17 mouse cellular contexts compared by ENCODE assay signal in genomic region chr4:59291914-59292718, GRCm38 (mm10).
A peak's percentile ranks its signal among the peaks of the same experiment; 100 is the strongest.
DNase-seq lines count a peak whose midpoint lies in the region; ATAC-seq and TF ChIP-seq lines count a peak whose summit lies in the region.
"Had no signal": no experiment of that assay in that cellular context is flagged by ENCODE, and none has a peak within 500 bp of the region (broad histone marks: within the 10 kb centered on the region; RNA-seq: fewer than 3 reads in every experiment).

No protein-coding gene starts in this region.

- H3K4me2 ChIP-seq in kidney, postnatal 0 days (ENCODE audit: low read length) = no peak overlapping the region
- H3K4me2 ChIP-seq in heart, embryonic 13.5 days = no peak overlapping the region
- peak overlapping the region; percentile 31 for H3K4me2 ChIP-seq in liver, embryonic 14.5 days (ENCODE audit: low read depth)
- H3K4me2 ChIP-seq in intestine, embryonic 16.5 days (ENCODE audit: low read depth, low read length) = no peak overlapping the region
- H3K4me2 ChIP-seq: embryonic facial prominence, embryonic 13.5 days; forebrain, embryonic 13.5 days; hindbrain, embryonic 13.5 days; kidney, embryonic 15.5 days; midbrain, embryonic 12.5 days had no signal

- no peak overlapping the region for H3K27ac ChIP-seq in kidney, postnatal 0 days
- peak overlapping the region; percentile 68 for H3K27ac ChIP-seq in heart, embryonic 13.5 days (replicated peaks)
- H3K27ac ChIP-seq in liver, embryonic 14.5 days = peak overlapping the region; percentile 13; the same call in 1 of the 2 replicates
- H3K27ac ChIP-seq in intestine, embryonic 16.5 days (ENCODE audit: low read length) = no peak overlapping the region
- H3K27ac ChIP-seq: embryonic facial prominence, embryonic 13.5 days; forebrain, embryonic 13.5 days; hindbrain, embryonic 13.5 days; kidney, embryonic 15.5 days; midbrain, embryonic 12.5 days had no signal

- H3K36me3 ChIP-seq in kidney, postnatal 0 days (ENCODE audit: insufficient read depth, low read length) = no peaks in the 10 kb centered on the region
- no peaks in the 10 kb centered on the region for H3K36me3 ChIP-seq in heart, embryonic 13.5 days
- no peaks in the 10 kb centered on the region for H3K36me3 ChIP-seq in liver, embryonic 14.5 days (replicated peaks; ENCODE audit: control insufficient read depth, insufficient read depth, low read depth)
- no peaks in the 10 kb centered on the region for H3K36me3 ChIP-seq in intestine, embryonic 16.5 days (ENCODE audit: control insufficient read depth, insufficient read depth, low read length)
- H3K36me3 ChIP-seq: embryonic facial prominence, embryonic 13.5 days; hindbrain, embryonic 13.5 days; kidney, embryonic 15.5 days; midbrain, embryonic 12.5 days had no signal

- no peak overlapping the region for H3K4me3 ChIP-seq in kidney, postnatal 0 days (replicated peaks; ENCODE audit: low read depth, low read length)
- H3K4me3 ChIP-seq in heart, embryonic 13.5 days = no peak overlapping the region
- no peak overlapping the region for H3K4me3 ChIP-seq in liver, embryonic 14.5 days (ENCODE audit: insufficient read depth in 1 of 2, low read depth in 2 of 2, low read length in 2 of 2)
- H3K4me3 ChIP-seq in intestine, embryonic 16.5 days (ENCODE audit: low read length) = no peak overlapping the region
- H3K4me3 ChIP-seq: embryonic facial prominence, embryonic 13.5 days; forebrain, embryonic 13.5 days; hindbrain, embryonic 13.5 days; kidney, embryonic 15.5 days; midbrain, embryonic 12.5 days had no signal

- 70% methylated on average over 13 of the region's 13 CpGs for WGBS in kidney, postnatal 0 days
- 54% methylated on average over 13 of the region's 13 CpGs for WGBS in heart, embryonic 13.5 days
- 29% methylated on average over 13 of the region's 13 CpGs for WGBS in liver, embryonic 14.5 days (ENCODE audit: insufficient replicate concordance)
- 73% methylated on average over 13 of the region's 13 CpGs for WGBS in intestine, embryonic 16.5 days

- H3K4me1 ChIP-seq in kidney, postnatal 0 days (replicated peaks; ENCODE audit: insufficient read depth, low read length) = no peaks in the 10 kb centered on the region
- H3K4me1 ChIP-seq in heart, embryonic 13.5 days = peaks cover 3% of the 10 kb centered on the region; the same call in 1 of the 2 replicates
- peaks cover 3 to 15% of the 10 kb centered on the region in 2 experiments for H3K4me1 ChIP-seq in liver, embryonic 14.5 days (replicated peaks; ENCODE audit: control insufficient read depth in 2 of 2, insufficient read depth in 2 of 2, low read length in 1 of 2)
- H3K4me1 ChIP-seq in intestine, embryonic 16.5 days (ENCODE audit: control insufficient read depth, insufficient read depth, low read length) = no peaks in the 10 kb centered on the region
- H3K4me1 ChIP-seq: forebrain, embryonic 13.5 days; hindbrain, embryonic 13.5 days; kidney, embryonic 15.5 days; midbrain, embryonic 12.5 days had no signal

- no peak for TF ChIP-seq CTCF in kidney, postnatal 0 days (IDR thresholded peaks at IDR 0.05; ENCODE audit: low read depth)
- no peak for TF ChIP-seq CTCF in liver, embryonic 14.5 days (IDR thresholded peaks at IDR 0.05; ENCODE audit: low read depth)

- no peaks in the 10 kb centered on the region for H3K9me3 ChIP-seq in kidney, postnatal 0 days (replicated peaks; ENCODE audit: low read length)
- no peaks in the 10 kb centered on the region for H3K9me3 ChIP-seq in heart, embryonic 13.5 days
- H3K9me3 ChIP-seq in liver, embryonic 14.5 days (ENCODE audit: control insufficient read depth, low read length) = no peaks in the 10 kb centered on the region
- no peaks in the 10 kb centered on the region for H3K9me3 ChIP-seq in intestine, embryonic 16.5 days (ENCODE audit: control insufficient read depth, low read length)
- H3K9me3 ChIP-seq: embryonic facial prominence, embryonic 13.5 days; forebrain, embryonic 13.5 days; hindbrain, embryonic 13.5 days; kidney, embryonic 15.5 days; midbrain, embryonic 12.5 days had no signal

- no peak overlapping the region for H3K9ac ChIP-seq in kidney, postnatal 0 days (ENCODE audit: low read depth, low read length)
- H3K9ac ChIP-seq in heart, embryonic 13.5 days = no peak overlapping the region
- H3K9ac ChIP-seq in liver, embryonic 14.5 days (replicated peaks) = peak overlapping the region; percentile 9
- no peak overlapping the region for H3K9ac ChIP-seq in intestine, embryonic 16.5 days (ENCODE audit: low read depth, low read length)
- H3K9ac ChIP-seq: embryonic facial prominence, embryonic 13.5 days; forebrain, embryonic 13.5 days; hindbrain, embryonic 13.5 days; kidney, embryonic 15.5 days; midbrain, embryonic 12.5 days had no signal

- ATAC-seq in kidney, postnatal 0 days (replicated peaks; ENCODE audit: low FRiP score, low read depth) = no peak
- ATAC-seq in heart, embryonic 13.5 days (ENCODE audit: extremely low read depth, insufficient number of reproducible peaks, low FRiP score, low TSS enrichment) = no peak
- peak; percentile 48; the same call in 1 of the 2 replicates for ATAC-seq in liver, embryonic 14.5 days (ENCODE audit: insufficient read depth)
- ATAC-seq in intestine, embryonic 16.5 days = no peak
- ATAC-seq: activated CD4-positive, CD25-positive, alpha-beta regulatory T cell, adult 4 months; forebrain, embryonic 13.5 days had no signal

- H3K27me3 ChIP-seq in kidney, postnatal 0 days (ENCODE audit: insufficient read depth, low read length) = no peaks in the 10 kb centered on the region
- H3K27me3 ChIP-seq in heart, embryonic 13.5 days (replicated peaks) = no peaks in the 10 kb centered on the region
- no peaks in the 10 kb centered on the region for H3K27me3 ChIP-seq in liver, embryonic 14.5 days (ENCODE audit: control insufficient read depth, insufficient read depth, low read length)
- no peaks in the 10 kb centered on the region for H3K27me3 ChIP-seq in intestine, embryonic 16.5 days (replicated peaks; ENCODE audit: control insufficient read depth, insufficient read depth, low read length)
- H3K27me3 ChIP-seq: embryonic facial prominence, embryonic 13.5 days; forebrain, embryonic 13.5 days; hindbrain, embryonic 13.5 days; kidney, embryonic 15.5 days; midbrain, embryonic 12.5 days had no signal

- peak; percentile 15 for DNase-seq in kidney, postnatal 0 days (ENCODE audit: low spot score)
- DNase-seq in kidney, postnatal 14 days = no peak
- peak in 2 of 3 experiments; percentile 35 to 38 for DNase-seq in liver, embryonic 14.5 days (ENCODE audit: low read depth in 3 of 3, low spot score in 3 of 3)
- DNase-seq in lung, postnatal 25 days (ENCODE audit: low spot score) = peak; percentile 75
- DNase-seq in embryo, embryonic 10 days (ENCODE audit: low spot score) = no peak
- DNase-seq in adrenal gland, postnatal 10 days = no peak
- DNase-seq: cerebellum, adult 9-10 months; gastrocnemius, postnatal 10 days; layer of hippocampus, adult 9-11 months had no signal

- TF ChIP-seq EP300 in liver, embryonic 14.5 days (IDR thresholded peaks at IDR 0.05; ENCODE audit: low read depth) = peak; percentile 69

Comparison
In these comparisons a context has a peak if more than half of its experiments do, and no peak if none do; other contexts are left out.
1. DNase-seq: peak in kidney, postnatal 0 days (single experiment), liver, embryonic 14.5 days (2 of 3) and lung, postnatal 25 days (single experiment); none in kidney, postnatal 14 days (single experiment), embryo, embryonic 10 days (single experiment) and adrenal gland, postnatal 10 days (single experiment).
2. H3K27ac ChIP-seq: peak in heart, embryonic 13.5 days (single experiment) and liver, embryonic 14.5 days (single experiment); none in kidney, postnatal 0 days (single experiment) and intestine, embryonic 16.5 days (single experiment).